Mouse (Mus musculus) frontal cortex, adult (tissue): ENCODE measurements around the gene Itpkb.

Source experiments
- ATAC-seq: cut with Nextera tagmentation; 2 replicates; pipeline ENCODE4 v1.9.2; 2017; ENCODE audit warnings: mild to moderate bottlenecking, moderate library complexity, mixed read lengths; ENCODE audit not compliant: low TSS enrichment

Gene Itpkb

GRCm38 (mm10) chr1:180462983-180463475 is 132.7 kb downstream of the Itpkb start:
- ATAC-seq = no peak

GRCm38 (mm10) chr1:180464357-180464756 is 134.1 kb downstream of the Itpkb start:
- peak; percentile 28 for ATAC-seq

DNA sequence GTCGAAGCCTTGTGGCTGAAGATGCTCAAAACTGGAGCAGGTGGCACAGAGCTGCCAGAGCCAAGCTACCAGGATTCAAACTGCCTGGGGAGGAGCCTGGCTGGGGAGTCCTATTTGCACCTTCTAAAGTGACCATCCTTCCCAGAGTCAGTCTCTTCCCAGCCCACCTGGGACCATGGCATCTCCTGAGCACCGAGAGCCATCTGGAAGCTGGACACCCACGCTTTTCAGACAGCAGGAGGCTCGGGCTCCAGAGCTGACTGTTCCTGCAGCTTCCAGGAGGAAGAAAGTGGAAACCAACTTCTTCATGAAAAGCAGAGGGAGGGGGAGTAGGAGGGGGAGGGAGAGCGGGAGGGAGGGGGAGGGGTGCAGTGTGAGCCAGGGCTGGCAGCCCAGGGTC is 135.3 kb downstream of the Itpkb start:
- ATAC-seq = peak; percentile 66

- ATAC-seq = no peak
Observed at GRCm38 (mm10) chr1:180468004-180468403, 137.7 kb downstream of the Itpkb start.

GRCm38 (mm10) chr1:180473566-180473965 is 143.3 kb downstream of the Itpkb start:
- ATAC-seq = no peak
